Mouse (Mus musculus) lung, adult 2 months (tissue): ENCODE data around the gene Enkd1. TPM values are rescaled to one million over a fixed set of nuclear protein-coding genes. Genes with fewer than 3 reads are reported as not detected.

Experiments used
- DNase-seq: peaks from one replicate; pipeline ENCODE4 v3.0.0; 2022
- H3K4me1 ChIP-seq: fragments of 200-500 bp; 2 replicates; pipeline ENCODE4 v1.6.1; 2011; ENCODE audit warnings: low read length; ENCODE audit not compliant: control insufficient read depth, insufficient read depth
- H3K4me3 ChIP-seq: fragments of 200-500 bp; replicated peaks from 2 replicates; pipeline ENCODE3; 2011; ENCODE audit warnings: low read depth, mild to moderate bottlenecking, control low read depth, low read length; ENCODE audit errors: extremely low read depth
- CTCF ChIP-seq: fragments of 200-500 bp; IDR thresholded peaks from 2 replicates; pipeline ENCODE4 v1.5.1; 2011; ENCODE audit warnings: mild to moderate bottlenecking, low read length, control low read depth; ENCODE audit not compliant: insufficient read depth
- POLR2A ChIP-seq: fragments of 200-500 bp; IDR thresholded peaks from 2 replicates; pipeline ENCODE4 v1.6.1; 2011; ENCODE audit warnings: low read depth, mild to moderate bottlenecking, control low read depth, low read length, borderline replicate concordance; ENCODE audit errors: extremely low read depth
- WGBS: fragments of 180-500 bp; shearing (Covaris S2); methylation state at CpG from one replicate; pipeline ENCODE4 v1.1.7; 2018; 5-methylcytosine and 5-hydroxymethylcytosine counted together
- polyA plus RNA-seq: library from polyadenylated mRNA; depleted of rRNA; stranded (reverse); fragments of >200 nt; gene quantifications from 2 replicates; pipeline ENCODE4 v1.2.3, GENCODE M21; 2012

Gene Enkd1
- polyA plus RNA-seq, 1 experiment = 9.6 TPM

DNA sequence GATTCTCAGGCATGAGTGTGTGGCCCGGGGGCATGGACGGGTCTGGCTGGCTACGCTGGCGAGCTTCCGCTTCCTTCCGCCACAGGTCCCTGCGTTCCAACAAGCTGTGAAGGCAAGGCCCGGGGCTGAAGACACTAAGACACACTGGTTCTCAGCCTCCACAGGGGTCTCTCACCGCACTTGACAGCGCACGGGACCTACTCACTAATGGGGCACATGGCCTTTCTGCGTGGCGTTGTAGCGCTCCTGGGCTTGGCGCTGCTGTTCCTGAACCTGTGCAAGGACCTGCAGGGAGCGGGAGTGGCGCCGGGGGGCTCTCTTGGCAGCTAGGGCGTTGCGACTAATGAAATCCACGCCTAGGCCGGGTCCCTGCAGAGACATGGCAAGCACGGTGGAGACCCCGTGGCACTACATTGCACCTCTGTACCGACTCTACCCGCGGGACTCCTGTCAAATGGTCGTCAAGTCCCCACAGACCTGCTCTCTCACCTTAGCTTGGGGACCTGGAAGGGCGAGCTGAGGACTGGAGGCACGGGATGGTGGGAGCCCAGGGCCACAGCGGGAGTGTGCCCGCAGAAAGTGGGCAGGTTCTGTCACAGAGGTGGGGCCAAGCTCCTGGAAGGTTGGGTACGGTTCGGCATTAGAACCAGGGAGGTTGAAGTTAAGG is 3.7 kb downstream of the Enkd1 start:
- no peak for TF ChIP-seq POLR2A
- no peak for TF ChIP-seq CTCF
- no peak for DNase-seq
- Histone ChIP-seq H3K4me3 (no peak overlapping the region), H3K4me1 (peaks cover 8% of the 10 kb centered on the region; the same call in 1 of the 2 replicates)
- WGBS = 93% methylated on average over 34 of the region's 34 CpGs

DNA sequence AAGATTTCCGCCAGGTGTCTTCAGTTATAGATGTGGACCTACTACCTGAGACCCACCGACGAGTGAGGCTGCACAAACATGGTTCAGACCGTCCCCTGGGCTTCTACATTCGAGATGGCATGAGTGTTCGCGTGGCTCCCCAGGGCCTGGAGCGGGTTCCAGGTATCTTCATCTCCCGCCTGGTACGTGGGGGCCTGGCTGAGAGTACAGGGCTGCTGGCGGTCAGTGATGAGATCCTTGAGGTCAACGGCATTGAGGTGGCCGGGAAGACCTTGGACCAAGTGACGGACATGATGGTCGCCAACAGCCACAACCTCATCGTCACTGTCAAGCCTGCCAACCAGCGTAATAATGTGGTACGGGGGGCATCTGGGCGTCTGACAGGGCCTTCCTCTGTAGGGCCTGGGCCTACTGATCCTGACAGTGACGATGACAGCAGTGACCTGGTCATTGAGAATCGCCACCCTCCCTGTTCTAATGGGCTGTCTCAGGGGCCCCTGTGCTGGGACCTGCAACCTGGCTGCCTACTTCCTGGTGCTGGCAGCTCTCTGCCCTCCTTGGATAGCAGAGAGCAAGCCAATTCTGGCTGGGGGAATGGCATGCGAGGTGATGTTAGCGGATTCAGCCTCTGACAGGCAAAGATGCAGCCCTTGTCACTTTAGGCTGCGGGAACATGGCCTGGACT is 5.1 kb downstream of the Enkd1 start:
- H3K4me1 ChIP-seq = peaks cover 8% of the 10 kb centered on the region; the same call in 1 of the 2 replicates
- TF ChIP-seq CTCF (no peak), POLR2A (no peak)
- 91% methylated on average over 24 of the region's 24 CpGs for WGBS
- no peak overlapping the region for H3K4me3 ChIP-seq
- DNase-seq = no peak

- peaks cover 6% of the 10 kb centered on the region; the same call in 1 of the 2 replicates for H3K4me1 ChIP-seq
- TF ChIP-seq POLR2A = no peak
- TF ChIP-seq CTCF = no peak
- 57% methylated on average over 18 of the region's 18 CpGs for WGBS
- H3K4me3 ChIP-seq = peak overlapping the region; percentile 74
- DNase-seq = no peak
Observed at GRCm38 (mm10) chr8:105702001-105702401, 6.0 kb downstream of the Enkd1 start.

- under 1% methylated on average over 60 of the region's 60 CpGs for WGBS
- peak; percentile 97 for DNase-seq
- peaks cover 6% of the 10 kb centered on the region; the same call in 1 of the 2 replicates for H3K4me1 ChIP-seq
- peak within 1 kb of the TSS; percentile 74 for H3K4me3 ChIP-seq
- TF ChIP-seq CTCF (no peak), POLR2A (peak; percentile 78; the same call in 1 of the 2 replicates)
Observed at GRCm38 (mm10) chr8:105700966-105701824, 6.8 kb downstream of the Enkd1 start, which contains the start of the genes Acd and Pard6a. Gene Acd (minus strand): TSS chr8:105701102. Gene Pard6a (plus strand): TSS chr8:105701148.

DNA sequence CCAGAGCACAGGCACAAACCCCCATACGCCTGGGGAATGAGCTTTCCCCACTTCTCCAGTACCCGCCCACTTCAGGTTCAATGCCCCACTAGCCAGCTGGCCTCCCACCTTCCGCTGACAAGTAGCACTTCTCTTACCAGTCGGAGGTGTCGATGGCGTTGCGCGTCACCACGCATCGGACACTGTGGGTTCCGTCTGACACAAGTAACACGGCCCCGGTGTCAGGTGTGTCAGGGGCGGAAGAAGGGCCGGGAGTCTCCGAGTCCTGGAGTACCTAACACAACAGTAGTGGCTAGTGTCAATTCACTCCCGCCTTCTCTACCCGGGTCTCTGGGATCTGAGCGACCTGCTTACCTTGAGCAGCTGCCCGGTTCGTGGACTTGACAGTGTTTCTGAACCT is 7.4 kb downstream of the Enkd1 start:
- DNase-seq = no peak
- Histone ChIP-seq H3K4me3 (peak overlapping the region; percentile 74), H3K4me1 (peaks cover 6% of the 10 kb centered on the region; the same call in 1 of the 2 replicates)
- TF ChIP-seq CTCF (no peak), POLR2A (no peak)
- WGBS = under 1% methylated on average over 21 of the region's 21 CpGs

DNA sequence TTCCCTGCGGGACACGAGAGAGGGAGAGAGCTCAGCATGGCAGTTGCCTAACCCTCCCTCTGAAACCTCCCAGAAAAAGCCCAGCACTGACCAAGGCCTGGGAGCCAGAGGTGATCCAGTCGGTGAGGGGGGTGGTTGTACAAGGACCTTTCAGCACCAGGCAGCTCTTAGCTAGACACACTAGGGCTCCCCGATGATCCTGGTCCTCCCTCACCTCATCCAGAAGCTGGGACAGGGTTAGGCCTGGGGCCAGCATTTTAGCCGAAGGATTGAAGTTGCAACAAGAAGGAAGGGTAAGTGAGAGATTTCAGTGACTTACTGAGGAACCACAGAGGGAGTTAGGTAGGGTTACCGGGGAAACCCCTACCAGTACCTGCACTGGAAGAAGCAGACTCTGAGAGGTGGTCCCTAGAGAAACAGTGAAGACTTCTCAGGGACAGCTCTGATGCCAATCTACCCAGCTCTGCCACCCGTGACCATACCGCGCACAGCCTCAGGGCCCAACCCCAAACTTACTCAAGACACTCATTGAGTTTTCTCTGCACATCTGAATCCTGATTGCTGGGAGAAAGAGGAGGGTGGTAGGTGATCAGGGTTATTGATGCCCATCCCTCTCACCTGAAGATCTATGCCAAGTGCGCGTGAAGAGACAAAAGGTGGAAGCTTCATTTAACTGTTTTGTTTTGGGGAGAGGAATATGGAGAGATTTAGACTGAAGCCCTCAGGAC is 8.4 kb downstream of the Enkd1 start:
- no peak for DNase-seq
- Histone ChIP-seq H3K4me3 (no peak overlapping the region), H3K4me1 (peaks cover 6% of the 10 kb centered on the region; the same call in 1 of the 2 replicates)
- WGBS = 87% methylated on average over 11 of the region's 11 CpGs
- TF ChIP-seq POLR2A (no peak), CTCF (no peak)

DNA sequence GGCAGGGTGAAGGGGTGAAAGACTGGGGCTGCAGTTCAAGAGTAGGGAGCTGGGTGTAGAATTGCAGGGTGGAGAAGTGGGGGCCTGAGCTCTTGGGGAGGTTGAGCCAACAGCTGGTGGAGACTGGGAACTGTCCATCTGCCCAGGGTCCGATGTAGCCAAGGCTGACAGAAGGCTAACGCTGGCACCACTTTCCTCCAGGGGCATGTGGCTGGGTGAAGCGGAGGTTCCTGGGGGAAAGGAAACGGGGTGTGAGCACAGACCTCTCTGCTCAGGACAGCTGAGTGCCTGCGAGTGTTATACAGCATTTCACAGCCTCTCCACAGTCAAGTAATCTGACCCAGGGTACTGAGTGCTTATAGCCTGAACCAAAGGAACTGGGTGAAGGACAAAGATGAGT is 9.3 kb downstream of the Enkd1 start:
- no peak overlapping the region for H3K4me3 ChIP-seq
- no peak for TF ChIP-seq POLR2A
- no peak for TF ChIP-seq CTCF
- H3K4me1 ChIP-seq = peaks cover 6% of the 10 kb centered on the region; the same call in 1 of the 2 replicates
- no peak for DNase-seq
- WGBS = 88% methylated on average over 5 of the region's 5 CpGs

DNA sequence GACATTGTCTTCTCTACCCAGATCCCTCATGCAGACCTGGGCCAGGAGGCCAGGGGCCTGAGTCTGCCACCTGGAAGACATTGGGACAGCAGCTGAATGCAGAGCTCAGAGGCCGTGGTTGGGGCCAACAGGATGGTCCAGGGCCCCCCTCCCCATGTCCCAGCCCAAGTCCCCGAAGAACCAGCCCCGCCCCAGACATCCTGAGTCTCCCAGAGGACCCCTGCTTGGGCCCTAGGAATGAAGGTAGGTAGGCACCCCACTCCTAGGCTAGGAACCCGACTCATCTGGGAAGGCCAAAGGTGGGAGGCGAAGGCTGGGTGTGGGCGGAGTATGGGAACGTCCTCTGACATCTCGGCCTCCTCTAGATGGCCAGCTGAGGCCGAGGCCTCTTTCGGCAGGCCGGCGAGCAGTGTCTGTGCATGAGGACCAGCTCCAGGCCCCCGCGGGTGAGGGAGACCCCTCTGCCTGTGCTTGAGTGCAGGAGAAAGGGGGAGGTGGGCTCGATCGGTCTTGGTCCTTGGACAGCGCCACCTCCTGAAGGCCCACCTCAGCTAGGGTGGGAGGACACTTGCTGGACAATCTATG is 10.7 kb downstream of the Enkd1 start:
- TF ChIP-seq CTCF (no peak), POLR2A (no peak)
- Histone ChIP-seq H3K4me1 (peaks cover 8% of the 10 kb centered on the region), H3K4me3 (no peak overlapping the region)
- DNase-seq = no peak
- WGBS = 88% methylated on average over 17 of the region's 17 CpGs
